Mouse (Mus musculus) ES-Bruce4 (cell line): ENCODE data around the gene Lpp.

ENCODE experiments used
- CTCF ChIP-seq: IDR thresholded peaks from one replicate; pipeline ENCODE4 v1.8.1; 2011; ENCODE audit warnings: low read depth, low read length
- EP300 ChIP-seq: IDR thresholded peaks from 2 replicates; pipeline ENCODE4 v1.6.1; 2011; ENCODE audit warnings: low read depth, low read length; ENCODE audit not compliant: insufficient read depth
- POLR2A ChIP-seq: IDR thresholded peaks from one replicate; pipeline ENCODE4 v1.8.1; 2011; ENCODE audit warnings: low read length; ENCODE audit not compliant: insufficient read depth

DNA sequence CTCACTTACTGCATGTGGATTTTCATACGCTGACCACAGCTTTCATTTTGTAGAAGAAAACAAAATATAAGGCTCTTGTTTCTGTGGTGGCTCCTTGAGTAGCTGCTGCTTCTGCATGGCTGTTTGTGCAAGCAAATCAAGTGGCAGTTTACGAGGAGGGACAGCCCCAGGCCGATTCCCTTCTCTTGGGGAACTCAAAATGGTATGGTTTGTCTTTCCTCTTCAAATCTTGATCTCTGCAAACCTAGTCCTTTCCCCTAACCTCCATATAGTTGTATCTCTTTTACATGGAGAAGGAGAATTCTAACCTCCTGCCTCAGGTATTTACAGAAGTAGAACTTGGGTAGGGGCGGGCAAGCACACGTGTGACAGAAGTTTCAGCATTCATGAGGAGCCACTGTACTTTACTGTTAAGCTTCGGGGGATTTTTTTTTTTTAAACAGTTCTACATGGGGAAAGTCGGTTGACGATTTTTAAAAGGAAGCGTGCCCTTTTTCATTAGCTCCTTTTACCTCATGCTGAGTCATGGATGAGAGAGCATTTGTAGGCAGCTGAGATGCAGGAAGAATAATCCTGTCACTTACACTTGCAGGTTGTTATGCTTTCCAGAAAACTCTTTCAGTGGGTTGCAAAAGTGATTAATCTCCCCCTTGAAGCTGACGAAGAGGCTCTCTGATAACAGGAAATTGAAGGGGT is 344.2 kb downstream of the Lpp start:
- no peak for TF ChIP-seq EP300
- TF ChIP-seq CTCF = no peak
- no peak for TF ChIP-seq POLR2A
